Mouse (Mus musculus) C2C12 (cell line): ENCODE measurements at regions not wholly inside any gene's neighbourhood (a gene's known extent, or its start where the extent isn't known, plus 50 kb on each side); places are given as distances from the start of the nearest gene placed in this dataset.

ENCODE experiments used
- CTCF ChIP-seq: IDR thresholded peaks from one replicate; pipeline ENCODE4 v1.5.1; 2011; ENCODE audit not compliant: control insufficient read depth, insufficient read depth, insufficient read length
- MYOG ChIP-seq: IDR thresholded peaks from one replicate; pipeline ENCODE4 v1.6.1; 2011; ENCODE audit not compliant: control insufficient read depth, insufficient read length; ENCODE audit errors: extremely low read depth
- USF1 ChIP-seq: IDR thresholded peaks from one replicate; pipeline ENCODE4 v1.6.1; 2011; ENCODE audit warnings: low read depth, mild to moderate bottlenecking, control low read depth, moderate library complexity

GRCm38 (mm10) chr1:137774586-137774985 is 400.9 kb downstream of the Ptprc start:
- TF ChIP-seq CTCF: no peak
- no peak for TF ChIP-seq MYOG
- no peak for TF ChIP-seq USF1
